In genomic region chr10:86174017-86174416, GRCm38 (mm10) we compare ENCODE assay signal across 14 mouse cellular contexts.
"Had no signal": no experiment of that assay in that cellular context is flagged by ENCODE, and none has a peak within 500 bp of the region (broad histone marks: within the 10 kb centered on the region; RNA-seq: fewer than 3 reads in every experiment).

No protein-coding gene starts in this region.

- H3K27ac ChIP-seq: limb, embryonic 15.5 days; liver, embryonic 14.5 days; lung, embryonic 15.5 days; midbrain, embryonic 12.5 days; stomach, embryonic 15.5 days had no signal

- H3K27me3 ChIP-seq: limb, embryonic 15.5 days; lung, embryonic 15.5 days; midbrain, embryonic 12.5 days; stomach, embryonic 15.5 days had no signal

- H3K4me3 ChIP-seq: limb, embryonic 15.5 days; lung, embryonic 15.5 days; midbrain, embryonic 12.5 days; stomach, embryonic 15.5 days had no signal

- H3K9me3 ChIP-seq: limb, embryonic 15.5 days; lung, embryonic 15.5 days; midbrain, embryonic 12.5 days; stomach, embryonic 15.5 days had no signal

- DNase-seq: kidney, adult 8-10 months; kidney, postnatal 36 days; layer of hippocampus, adult 9-11 months; layer of hippocampus, postnatal 36 days; lung, postnatal 4 days; right cerebral cortex, postnatal 14 days; thymus, adult 2 months; thymus, postnatal 25 days had no signal

- ATAC-seq: midbrain, embryonic 16.5 days had no signal

- H3K4me2 ChIP-seq: limb, embryonic 15.5 days; lung, embryonic 15.5 days; midbrain, embryonic 12.5 days; stomach, embryonic 15.5 days had no signal

- H3K4me1 ChIP-seq: limb, embryonic 15.5 days; lung, embryonic 15.5 days; midbrain, embryonic 12.5 days; stomach, embryonic 15.5 days had no signal

- H3K36me3 ChIP-seq: limb, embryonic 15.5 days; lung, embryonic 15.5 days; midbrain, embryonic 12.5 days; stomach, embryonic 15.5 days had no signal

- H3K9ac ChIP-seq: limb, embryonic 15.5 days; liver, embryonic 14.5 days; lung, embryonic 15.5 days; midbrain, embryonic 12.5 days; stomach, embryonic 15.5 days had no signal
